Mouse (Mus musculus) layer of hippocampus, postnatal 36 days (tissue): ENCODE results near the gene Phrf1. TPM values are rescaled to one million over a fixed set of nuclear protein-coding genes. Genes with fewer than 3 reads are reported as not detected.

Experiments
- DNase-seq, 2 experiments: peaks; one replicate each; pipeline ENCODE4 v3.0.0; 2022
- total RNA-seq, 2 experiments: library from RNA; stranded (reverse); gene quantifications; 2 replicates each; pipeline ENCODE4 v1.2.3; 2021

The Phrf1 gene
- total RNA-seq = 10 to 100 TPM; 79.9 to 86.9 TPM

DNA sequence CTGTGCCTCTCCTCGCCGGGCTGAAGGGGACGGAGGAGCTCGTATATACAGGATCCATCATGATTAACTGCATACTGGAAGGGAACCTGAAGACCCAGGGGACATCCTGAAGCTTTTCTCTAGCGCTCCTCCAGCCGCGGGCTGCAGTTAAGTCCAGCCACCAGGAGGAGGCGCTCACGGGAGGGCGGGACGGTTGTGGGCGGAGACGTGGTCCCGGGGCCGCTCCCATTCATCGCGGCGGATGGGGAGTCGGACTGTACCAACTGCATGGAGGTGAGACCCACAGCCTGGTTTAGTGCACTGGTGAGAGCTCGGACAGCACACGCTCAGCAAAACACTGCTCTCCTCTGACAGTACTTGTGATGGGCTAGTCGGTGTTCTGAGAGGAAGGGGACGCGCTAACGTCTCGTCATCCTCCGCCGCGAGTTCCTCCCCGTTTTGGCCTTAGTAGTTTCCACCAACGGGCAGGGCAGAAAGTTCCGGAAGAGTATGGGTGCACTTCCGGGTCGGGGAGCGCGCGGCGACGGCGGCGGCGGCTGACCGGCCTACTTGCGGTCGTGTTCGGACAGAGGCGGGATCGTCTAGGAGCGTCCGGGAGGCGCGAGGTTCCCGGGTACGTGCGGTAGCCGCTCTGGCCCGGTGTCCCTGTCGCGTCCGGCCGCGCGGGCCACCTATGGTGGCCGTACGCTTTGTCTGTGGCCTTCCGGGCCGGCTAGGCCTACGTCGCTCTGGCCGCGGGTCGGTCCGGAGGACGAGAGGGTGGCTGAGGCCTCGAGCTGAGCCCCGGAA, at the start of gene Phrf1:
Phrf1 (plus strand) TSS at position 506 of the 789 bp plus-strand sequence.
- DNase-seq = peak; percentile 90 to 93

DNA sequence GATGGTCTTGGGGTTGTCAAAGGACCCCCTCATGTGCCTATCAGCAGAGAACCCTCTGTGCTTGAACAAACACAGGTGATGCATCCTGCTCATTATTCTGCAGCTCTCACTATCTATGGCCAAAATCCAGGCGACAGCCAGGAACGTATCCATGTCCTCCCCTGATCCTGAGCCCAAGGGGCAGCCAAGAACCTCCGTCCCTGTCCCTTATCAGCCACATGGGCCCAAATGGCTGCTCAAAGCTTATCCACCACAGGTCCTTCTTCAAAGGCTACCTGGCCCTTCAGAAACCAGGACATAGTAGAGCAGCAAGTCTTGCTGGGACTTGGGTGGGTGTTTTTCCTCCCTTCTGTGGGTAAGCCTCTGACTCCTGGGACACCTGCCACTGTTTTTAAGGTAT, 40.4 kb upstream of the Phrf1 start:
- no peak for DNase-seq

DNA sequence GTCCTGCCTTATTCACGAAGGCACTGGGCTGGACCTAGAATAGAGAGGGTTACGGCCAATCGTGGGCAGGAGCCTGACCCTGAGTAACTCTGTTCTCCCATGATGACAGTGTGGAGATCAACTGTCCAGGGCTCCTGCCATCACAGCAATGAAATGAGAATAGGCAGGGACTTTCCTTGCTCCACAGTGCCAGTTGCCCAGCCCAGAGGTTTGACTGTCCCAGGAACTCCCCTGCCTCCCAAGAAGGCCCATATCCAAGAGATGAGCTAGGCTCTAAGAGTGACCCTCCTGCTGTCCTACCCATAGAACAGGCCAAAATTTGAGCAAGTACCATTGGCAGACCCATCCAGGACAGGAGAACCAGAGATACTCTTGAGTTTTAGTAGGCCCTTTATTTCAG, 39.9 kb upstream of the Phrf1 start:
- no peak for DNase-seq

DNA sequence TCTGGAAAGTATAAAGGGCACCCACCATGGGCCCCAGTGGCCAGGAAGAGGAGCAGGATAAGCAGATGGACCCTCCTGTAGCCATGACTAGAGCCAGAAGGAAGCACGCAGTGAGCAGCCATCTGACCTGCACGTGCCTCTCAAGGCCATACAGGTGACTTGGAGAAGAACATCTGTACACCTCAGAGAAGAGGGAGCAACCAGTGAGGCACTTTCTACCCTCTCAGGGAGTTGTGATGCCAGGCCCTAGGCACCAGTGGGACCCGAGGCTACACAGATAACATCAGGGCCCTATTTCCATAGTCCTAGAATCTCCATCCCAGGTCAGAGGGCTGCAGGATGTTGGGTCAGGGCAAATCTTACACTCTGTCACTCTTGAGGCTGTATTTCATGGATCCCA, 38.4 kb upstream of the Phrf1 start:
- DNase-seq = no peak

DNA sequence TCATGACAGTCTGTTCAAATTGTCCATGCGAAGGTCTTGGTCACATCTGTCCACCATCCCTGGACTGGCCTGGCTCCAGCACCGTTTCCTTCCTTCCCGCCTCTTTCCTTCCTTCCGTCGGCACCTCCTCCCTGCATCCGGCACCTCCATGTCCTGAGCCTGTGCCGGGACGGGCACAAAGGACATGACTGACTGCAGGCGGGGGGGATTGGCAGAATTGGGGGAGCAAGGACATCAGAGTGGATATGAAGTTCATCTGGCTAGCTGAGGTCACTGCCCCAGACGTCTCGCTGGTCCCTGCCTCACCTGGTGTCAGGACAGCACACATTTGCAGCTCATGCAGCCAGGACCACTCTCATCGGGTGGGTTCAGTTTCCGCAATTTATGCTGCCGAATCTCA, 37.5 kb upstream of the Phrf1 start:
- DNase-seq = no peak

DNA sequence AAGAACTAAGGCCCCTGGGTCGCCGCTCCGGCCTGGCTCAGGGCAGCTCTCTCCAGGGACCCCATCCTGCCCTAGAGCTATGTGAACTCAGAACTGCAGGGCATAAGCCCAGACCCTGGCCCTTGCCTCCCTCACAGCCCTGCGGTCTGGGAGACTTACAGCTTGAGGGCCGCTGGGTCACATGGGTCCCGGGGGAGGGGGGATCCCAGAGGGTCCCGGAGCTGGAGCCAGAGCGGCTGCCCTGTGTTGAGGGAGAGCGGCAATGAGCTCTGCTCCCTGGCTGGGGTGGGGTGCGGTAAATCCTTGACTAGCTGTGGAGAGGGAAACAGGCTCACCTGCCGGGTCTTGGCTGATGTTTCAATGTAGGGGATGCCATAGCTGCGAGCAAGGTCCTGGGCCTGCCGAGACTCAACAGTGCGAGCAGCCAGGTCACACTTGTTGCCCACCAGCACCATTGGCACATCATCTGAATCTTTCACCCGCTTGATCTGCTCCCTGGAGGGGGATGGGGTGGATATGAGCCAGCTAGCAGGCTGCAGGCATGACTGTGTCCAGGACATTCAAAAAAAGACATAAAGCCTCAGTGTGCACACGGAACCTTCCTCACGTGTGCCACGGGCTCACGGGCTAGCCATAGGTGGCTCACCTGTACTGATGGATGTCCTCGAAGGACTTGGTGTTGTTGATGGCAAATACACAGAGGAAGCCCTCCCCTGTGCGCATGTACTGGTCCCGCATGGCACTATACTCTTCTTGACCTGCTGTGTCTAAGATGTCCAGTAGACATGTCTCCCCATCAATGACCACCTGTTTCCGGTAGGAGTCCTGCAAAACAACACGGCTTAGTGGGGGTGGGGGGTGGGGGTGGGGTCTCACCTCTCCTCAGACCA, 36.5 kb upstream of the Phrf1 start:
- DNase-seq = no peak

DNA sequence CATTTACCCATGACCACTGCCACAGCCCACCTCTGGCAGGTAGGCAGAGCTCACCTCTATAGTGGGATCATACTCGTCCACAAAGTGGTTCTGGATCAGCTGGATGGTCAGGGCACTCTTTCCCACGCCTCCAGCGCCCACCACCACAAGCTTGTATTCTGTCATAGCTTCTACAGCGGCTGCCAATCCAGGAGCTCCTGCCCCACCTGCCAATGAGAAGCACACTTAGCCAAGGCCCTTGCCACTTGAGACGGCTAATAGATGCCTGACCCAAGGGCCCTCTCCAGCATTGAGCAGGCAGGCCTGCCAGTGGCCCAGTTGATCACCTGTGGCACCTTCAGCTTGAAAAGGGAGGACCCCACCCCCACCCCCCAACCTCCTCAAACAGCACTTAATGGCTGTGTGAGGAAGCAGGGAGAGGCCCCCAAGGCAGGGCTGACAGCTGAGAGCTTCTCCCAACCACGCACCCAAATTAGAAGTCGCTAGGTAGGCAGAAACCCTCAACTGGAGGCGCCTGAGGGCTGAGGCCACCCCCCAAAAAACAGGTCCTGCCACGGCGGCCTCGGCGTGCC, 35.7 kb upstream of the Phrf1 start:
- DNase-seq = no peak

DNA sequence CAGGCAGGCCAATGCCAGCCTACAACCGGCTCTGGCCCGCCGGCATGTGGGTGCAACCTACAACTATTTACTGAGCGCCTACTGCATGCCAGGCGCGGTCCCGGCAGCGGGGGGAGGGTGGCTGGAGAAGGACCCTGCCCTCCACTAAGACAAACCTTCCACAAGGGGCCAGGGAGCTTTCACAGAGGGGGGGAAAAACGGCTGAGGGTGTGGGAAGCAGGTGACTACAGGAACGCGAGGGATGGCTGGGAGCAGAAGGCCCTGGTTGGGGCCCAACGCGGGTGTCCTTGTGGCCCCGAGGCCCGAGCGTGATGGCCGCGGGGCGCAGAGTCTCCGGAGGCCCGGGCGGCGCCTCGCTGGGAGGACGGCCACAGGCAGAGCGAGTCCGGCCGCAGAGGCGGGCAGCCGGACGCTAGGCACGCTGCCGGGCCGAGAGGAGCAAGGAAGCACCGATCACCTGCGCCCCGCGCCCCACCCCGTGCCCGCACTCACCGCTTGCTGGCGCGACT, 35.2 kb upstream of the Phrf1 start:
- peak; percentile 35 to 39 for DNase-seq

DNA sequence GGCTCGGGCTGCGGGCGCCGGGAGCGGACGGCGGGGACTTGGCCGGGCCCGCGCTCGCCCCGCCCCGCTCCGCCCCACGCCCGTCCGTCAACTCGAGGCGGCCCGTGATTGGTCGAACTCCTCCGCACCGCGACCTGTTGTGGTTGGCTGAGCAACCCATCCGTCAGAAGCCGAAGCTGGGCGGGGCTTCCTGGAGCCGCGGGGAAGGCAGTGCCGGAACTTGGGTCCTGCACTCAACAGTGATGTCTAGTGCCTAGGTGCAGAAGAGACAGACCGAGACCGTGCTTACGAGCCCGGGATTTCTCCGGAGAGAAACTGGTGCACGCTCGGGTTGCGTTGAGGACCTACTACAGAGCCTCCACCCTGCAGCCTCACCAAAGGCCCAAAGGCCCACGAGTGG, 34.6 kb upstream of the Phrf1 start, which contains the start of the genes Hras and Lrrc56:
Hras (minus strand) TSS at position 58 of the 400 bp plus-strand sequence.
Lrrc56 (plus strand) TSS at position 210 of the 400 bp plus-strand sequence.
- peak; percentile 97 for DNase-seq

DNA sequence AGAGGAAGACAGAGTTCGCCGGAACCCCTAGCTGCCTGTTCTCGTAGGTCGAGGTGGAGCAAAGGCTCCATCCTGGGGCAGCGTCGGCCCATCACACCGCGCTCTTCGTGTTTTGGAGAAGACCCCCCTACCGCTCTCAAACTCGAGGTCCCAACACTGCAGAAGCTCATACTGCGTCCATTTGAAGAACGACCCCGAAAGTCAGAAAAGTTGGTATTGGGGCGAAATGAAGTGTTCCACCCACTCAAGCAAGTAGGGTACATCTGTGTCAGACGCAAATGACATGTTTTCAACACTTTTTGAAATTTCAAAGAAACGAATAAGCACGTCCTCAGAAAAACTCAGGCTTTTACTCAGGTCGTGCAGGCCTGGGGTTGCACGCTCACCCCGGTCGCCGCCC, 34.2 kb upstream of the Phrf1 start:
- no peak for DNase-seq

DNA sequence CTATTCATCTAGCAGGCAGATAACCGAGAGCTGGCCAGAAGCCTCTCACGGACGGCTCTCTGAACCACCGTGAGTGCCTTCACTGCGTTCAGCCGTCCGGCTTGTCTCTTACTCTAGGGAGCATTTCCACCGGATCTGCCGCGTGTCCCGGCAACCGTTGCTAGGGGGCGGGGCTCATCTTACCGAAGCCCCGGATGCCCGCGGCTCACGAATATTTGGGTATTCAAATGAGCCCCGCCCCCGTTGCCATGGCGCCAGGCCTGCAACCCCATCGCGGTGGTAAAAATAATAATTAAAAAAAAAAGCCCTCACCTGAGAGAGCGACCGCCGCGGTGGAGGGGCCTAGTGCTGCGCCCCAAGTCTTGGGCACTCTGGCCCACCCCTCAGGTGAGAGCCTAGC, 33.8 kb upstream of the Phrf1 start:
- DNase-seq = peak; percentile 80 to 86

DNA sequence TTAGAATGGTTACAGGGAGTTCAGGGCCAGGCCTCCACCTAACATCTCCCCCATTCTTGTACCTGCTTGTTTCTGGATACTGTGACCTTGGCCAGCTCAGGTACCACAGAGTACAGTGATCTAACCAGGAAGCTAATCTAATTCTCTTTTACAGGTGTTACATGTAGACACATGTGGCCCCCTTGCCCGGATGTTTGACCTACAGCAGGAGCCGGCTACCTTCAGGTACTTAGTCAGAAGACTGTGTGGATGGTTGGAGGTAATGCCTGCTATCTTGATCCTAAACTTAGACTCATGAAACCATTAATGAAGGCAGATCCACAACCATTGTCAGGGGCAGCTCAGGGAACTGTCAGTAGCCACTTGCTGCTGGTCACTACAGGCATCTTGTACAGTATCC, 32.8 kb upstream of the Phrf1 start:
- no peak for DNase-seq

DNA sequence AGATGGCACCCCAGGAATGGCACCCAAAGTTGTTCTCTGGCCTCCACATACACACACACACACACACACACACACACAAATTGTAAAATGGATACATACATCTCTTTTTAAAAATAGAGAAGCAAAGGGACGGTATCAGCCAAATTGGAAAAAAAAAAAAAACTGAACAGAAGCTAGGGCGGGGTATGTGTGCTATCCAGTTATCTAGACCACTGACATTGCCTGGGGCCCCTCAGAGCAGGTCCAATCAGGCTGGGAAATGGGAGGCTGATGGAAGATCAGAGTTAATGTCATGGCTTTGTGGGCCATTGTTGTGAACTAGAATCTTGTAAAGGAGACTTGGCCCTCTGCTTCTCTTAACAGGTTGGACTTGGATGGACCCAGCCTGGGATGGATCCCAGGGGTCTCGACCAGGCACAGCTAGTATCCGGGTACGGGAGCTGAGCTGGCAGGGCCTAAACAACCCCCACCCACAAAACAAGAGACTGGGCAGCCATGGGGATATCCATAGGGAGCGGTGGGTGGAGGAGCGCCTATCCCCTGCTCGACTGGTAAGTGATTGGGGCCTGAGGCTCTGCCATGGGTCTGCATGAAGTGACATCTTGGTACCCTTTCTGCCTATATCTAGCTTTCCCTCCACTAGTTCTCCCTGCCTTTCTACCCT, 31.8 kb upstream of the Phrf1 start:
- DNase-seq = no peak

DNA sequence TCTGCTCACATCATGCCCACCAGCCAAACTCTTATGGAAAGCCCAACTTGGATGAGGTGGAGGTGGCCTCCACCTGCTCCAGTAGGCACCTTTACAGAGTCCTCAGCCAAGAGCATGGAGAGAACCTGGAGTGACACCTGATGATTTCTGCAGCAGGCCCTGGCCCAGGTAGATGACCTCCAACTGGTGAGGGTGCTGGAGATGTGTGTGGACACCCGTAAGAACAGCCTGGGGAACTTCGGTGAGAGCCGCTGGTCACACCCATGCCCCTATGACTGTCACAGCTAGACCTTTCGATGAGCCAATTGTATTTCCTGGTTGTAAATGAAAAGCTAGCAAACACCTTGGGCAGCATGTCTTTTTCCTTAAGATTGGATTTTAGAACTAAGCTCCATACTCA, 30.5 kb upstream of the Phrf1 start:
- DNase-seq = no peak

DNA sequence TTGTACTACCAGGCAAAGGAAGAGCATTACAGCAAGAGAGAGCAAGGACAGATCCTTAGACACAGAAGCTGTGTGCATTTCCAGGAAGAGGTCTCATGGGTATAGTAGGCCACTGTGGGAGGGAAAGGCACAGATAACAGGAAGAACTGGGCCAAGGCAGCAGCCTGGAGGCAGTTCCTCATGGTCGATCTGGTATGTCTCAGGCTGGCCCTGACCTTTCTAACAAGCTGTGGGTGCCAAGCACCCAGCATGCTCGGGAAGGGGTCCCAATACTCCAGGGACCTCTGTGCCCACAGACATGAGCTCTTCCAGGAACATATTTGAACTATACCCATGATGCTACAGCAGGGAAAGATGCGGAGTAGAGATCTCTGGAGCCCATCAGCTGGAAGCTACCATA, 24.0 kb upstream of the Phrf1 start:
- no peak for DNase-seq

DNA sequence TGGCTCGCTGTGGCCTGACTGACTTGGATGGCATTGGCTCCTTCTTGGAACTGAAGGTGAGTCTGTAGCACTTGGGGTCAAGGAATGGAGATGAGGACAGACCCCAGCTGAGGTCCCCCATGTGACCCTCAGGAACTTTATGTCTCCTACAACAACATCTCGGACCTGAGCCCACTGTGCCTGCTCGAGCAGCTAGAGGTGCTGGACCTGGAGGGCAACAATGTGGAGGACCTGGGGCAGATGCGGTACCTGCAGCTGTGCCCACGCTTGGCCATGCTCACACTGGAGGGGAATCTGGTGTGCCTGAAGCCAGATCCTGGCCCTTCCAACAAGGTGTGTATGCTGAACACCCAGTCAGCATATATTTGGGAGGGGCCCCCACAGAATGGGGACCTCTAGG, 23.1 kb upstream of the Phrf1 start:
- no peak for DNase-seq

DNA sequence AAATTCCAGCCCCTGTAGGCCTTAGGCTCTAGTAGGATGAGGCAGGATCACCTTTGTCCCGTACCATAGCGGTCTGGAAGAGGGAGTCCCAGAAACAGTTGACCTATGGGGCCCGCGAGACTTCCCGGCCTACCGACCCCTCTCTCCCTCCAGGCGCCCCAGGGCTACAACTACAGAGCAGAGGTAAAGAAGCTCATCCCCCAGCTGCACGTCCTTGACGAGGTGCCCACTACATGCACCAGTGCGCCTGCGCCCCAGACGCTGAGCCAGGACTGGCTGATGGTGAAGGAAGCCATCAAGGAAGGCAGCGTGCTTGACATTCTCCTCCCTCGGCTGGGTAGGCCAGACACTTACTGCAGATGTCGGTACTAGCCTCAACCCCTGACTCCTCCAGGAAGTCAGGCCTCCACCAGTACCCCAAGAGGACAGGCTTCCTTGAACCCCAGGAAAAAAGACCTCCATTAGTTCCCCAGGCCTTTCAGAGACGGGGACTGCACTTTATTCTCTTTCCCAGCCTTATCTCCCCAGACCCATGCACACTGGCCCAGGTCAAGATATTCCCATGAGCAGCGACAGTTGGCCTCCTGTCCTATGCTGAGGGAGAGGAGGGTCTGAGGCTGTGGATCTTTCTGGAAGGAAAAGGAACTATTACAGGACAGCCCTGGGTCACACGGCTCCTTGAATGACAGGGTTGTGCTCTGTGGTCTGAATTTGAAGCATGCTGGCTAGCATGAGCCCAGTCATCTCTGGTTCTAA, 22.2 kb upstream of the Phrf1 start:
- DNase-seq = no peak

DNA sequence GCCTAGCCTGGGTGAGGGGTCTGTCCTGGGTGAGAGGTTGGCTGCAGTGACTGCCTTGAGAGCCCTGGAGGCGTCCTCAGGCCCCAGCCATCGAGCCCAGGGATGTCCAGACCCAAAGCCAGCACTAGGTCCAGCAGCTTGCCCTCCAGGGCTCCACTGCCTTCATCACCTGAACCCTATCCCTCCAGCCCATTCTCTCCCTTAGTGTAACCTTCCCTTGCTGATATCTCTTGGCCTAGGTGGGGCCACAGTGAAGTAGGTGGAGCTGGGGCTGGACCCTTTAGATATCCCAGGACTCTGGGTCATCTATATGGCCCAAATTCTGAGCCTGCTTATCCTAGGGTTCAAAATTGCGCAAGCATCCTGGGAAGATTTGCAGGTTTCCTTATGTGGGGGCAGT, 19.1 kb upstream of the Phrf1 start:
- DNase-seq = no peak

DNA sequence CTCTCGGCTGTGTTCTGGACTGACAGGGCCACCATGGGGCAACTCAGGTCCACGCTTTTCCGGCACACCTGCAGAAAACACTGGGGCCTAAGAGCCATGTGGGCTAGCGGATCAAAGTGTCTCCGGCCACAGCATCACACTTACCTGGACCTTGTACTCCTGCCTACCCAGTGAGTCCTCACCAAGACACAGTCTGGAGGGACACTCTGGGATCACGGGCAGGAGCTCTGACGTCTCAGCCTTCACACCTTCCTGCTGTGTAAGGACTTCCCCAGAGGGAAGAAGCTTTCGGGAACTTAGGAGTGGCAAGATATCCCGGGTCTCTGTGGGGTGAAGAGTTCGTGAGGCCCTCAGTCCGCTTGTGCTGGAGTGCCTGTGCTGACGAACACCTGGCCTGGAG, 18.4 kb upstream of the Phrf1 start:
- DNase-seq = no peak

DNA sequence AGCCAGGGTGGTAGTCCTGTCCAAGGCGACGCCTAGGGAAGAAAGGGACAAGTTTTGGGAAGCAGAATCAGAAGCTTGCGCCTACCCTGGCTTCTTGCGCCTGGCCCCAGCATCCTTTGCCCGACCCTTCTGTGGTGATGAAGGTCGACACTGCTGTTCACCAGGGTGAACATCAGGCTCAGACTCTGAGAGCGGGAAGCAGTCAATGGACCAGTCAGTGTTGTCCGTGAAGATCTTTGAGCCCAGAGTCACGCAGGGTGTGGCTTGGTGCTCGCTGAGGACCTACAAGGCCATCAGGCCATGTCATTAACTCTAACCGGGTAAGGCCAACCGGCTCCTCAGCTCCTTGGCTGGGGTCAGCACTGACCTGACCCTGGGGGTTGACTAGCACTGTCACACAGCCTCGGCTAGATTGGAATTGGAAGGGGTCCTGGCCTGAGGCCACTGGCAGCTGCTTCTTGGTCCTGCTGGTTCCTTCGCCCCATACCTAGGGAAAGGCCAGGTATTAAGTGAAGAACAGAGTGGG, 17.9 kb upstream of the Phrf1 start:
- DNase-seq = no peak

DNA sequence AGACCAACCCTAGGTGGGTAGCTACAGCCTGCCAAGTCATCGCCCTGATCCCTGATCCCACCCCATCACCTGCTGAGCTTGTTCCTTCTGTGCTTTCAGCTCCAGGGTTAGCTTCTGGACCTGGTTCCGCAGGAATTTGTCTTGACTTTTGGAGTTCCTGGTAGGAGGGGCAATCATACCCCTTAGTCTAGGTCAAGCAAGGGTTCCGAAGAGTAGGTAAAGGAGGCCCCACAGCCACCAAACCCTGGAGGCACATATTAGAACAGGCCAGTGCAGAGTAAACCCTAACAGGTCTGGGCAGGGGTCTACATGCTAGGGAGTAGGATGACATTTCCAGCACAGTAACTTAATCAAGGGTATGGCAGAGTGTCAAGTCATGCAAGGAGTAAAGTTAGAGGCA, 15.5 kb upstream of the Phrf1 start:
- no peak for DNase-seq
